Mouse (Mus musculus) thymus, postnatal 4 days (tissue): Measurements from ENCODE around the gene Pbx3.
A peak's percentile ranks its signal among the peaks of the same experiment; 100 is the strongest.

Experiments
- DNase-seq: peaks from one replicate; pipeline ENCODE4 v3.0.0; 2021

Gene Pbx3

GRCm38 (mm10) chr2:34284239-34284638 is 88.7 kb downstream of the Pbx3 start:
- no peak for DNase-seq

- no peak for DNase-seq
These were observed 91.9 kb downstream of the Pbx3 start for GRCm38 (mm10) chr2:34280996-34281395.

- DNase-seq = no peak
These were observed 93.2 kb downstream of the Pbx3 start for GRCm38 (mm10) chr2:34279726-34280125.

GRCm38 (mm10) chr2:34275630-34276193 is 97.2 kb downstream of the Pbx3 start:
- DNase-seq = no peak

GRCm38 (mm10) chr2:34262046-34262445 is 110.9 kb downstream of the Pbx3 start:
- no peak for DNase-seq

- no peak for DNase-seq
These were observed 112.3 kb downstream of the Pbx3 start for GRCm38 (mm10) chr2:34260653-34261076.

GRCm38 (mm10) chr2:34258256-34258655 is 114.7 kb downstream of the Pbx3 start:
- DNase-seq = no peak

- DNase-seq = no peak
These were observed 115.3 kb downstream of the Pbx3 start for GRCm38 (mm10) chr2:34257611-34258010.

- no peak for DNase-seq
These were observed 116.9 kb downstream of the Pbx3 start for GRCm38 (mm10) chr2:34256000-34256553.

- no peak for DNase-seq
These were observed 119.3 kb downstream of the Pbx3 start for GRCm38 (mm10) chr2:34253627-34254026.

GRCm38 (mm10) chr2:34253111-34253510 is 119.8 kb downstream of the Pbx3 start:
- DNase-seq = no peak

- DNase-seq = no peak
These were observed 120.7 kb downstream of the Pbx3 start for GRCm38 (mm10) chr2:34252286-34252685.

- DNase-seq = peak; percentile 7
These were observed 122.8 kb downstream of the Pbx3 start for GRCm38 (mm10) chr2:34249961-34250658.

- peak; percentile 37 for DNase-seq
These were observed 123.6 kb downstream of the Pbx3 start for GRCm38 (mm10) chr2:34249141-34249960.

- no peak for DNase-seq
These were observed 132.1 kb downstream of the Pbx3 start for GRCm38 (mm10) chr2:34240885-34241284.

- DNase-seq = no peak
These were observed 133.6 kb downstream of the Pbx3 start for GRCm38 (mm10) chr2:34239315-34239858.

GRCm38 (mm10) chr2:34235467-34236075 is 137.4 kb downstream of the Pbx3 start:
- no peak for DNase-seq

GRCm38 (mm10) chr2:34234274-34234673 is 138.7 kb downstream of the Pbx3 start:
- no peak for DNase-seq

GRCm38 (mm10) chr2:34233271-34233670 is 139.7 kb downstream of the Pbx3 start:
- DNase-seq = no peak

GRCm38 (mm10) chr2:34227688-34228087 is 145.3 kb downstream of the Pbx3 start:
- DNase-seq = no peak

GRCm38 (mm10) chr2:34225470-34225869 is 147.5 kb downstream of the Pbx3 start:
- DNase-seq = no peak

GRCm38 (mm10) chr2:34221477-34221876 is 151.5 kb downstream of the Pbx3 start:
- DNase-seq = no peak

GRCm38 (mm10) chr2:34219150-34219549 is 153.8 kb downstream of the Pbx3 start:
- DNase-seq = no peak
